Mouse (Mus musculus): Measurements from ENCODE around the gene Ppm1n.

GRCm38 (mm10) chr7:19309884-19310641 is 30.2 kb upstream of the Ppm1n start, which contains the start of gene Fosb:
- TF ChIP-seq CTCF (IDR thresholded peaks at IDR 0.05; ENCODE audit: control insufficient read depth, insufficient read depth, insufficient replicate concordance, low read depth, low read length) (peak; percentile 24; the same call in 1 of the 2 replicates), POLR2A (IDR thresholded peaks at IDR 0.05; ENCODE audit: control insufficient read depth, low read depth, low read length) (no peak)
